Mouse (Mus musculus) forebrain, postnatal 0 days (tissue): ENCODE data around the gene Gm37240. TPM values are rescaled to one million over a fixed set of nuclear protein-coding genes. Genes with fewer than 3 reads are reported as not detected.
A peak's percentile ranks its signal among the peaks of the same experiment; 100 is the strongest.

Source experiments
- ATAC-seq: fragments of 200-750 bp; cut with Nextera tagmentation; 2 replicates; pipeline ENCODE4 v1.8.0; 2017; ENCODE audit warnings: mild to moderate bottlenecking, moderate library complexity
- DNase-seq: peaks from one replicate; pipeline ENCODE4 v3.0.0-alpha.2; 2015
- H3K27ac ChIP-seq: fragments of 300-500 bp; sonication (generic); 2 replicates; pipeline ENCODE4 v1.5.1; 2014; ENCODE audit warnings: low read depth, mild to moderate bottlenecking, antibody characterized with exemption, low read length, moderate library complexity, mixed read lengths
- H3K27me3 ChIP-seq: fragments of 300-500 bp; sonication (generic); 2 replicates; pipeline ENCODE4 v1.6.1; 2014; ENCODE audit warnings: mild to moderate bottlenecking, low read length, mixed read lengths; ENCODE audit not compliant: insufficient read depth
- H3K36me3 ChIP-seq: fragments of 300-500 bp; sonication (generic); 2 replicates; pipeline ENCODE4 v1.6.1; 2014; ENCODE audit warnings: mild to moderate bottlenecking, moderate library complexity; ENCODE audit not compliant: insufficient read depth
- H3K4me1 ChIP-seq: fragments of 300-500 bp; sonication (generic); 2 replicates; pipeline ENCODE4 v1.6.1; 2014; ENCODE audit warnings: antibody characterized with exemption; ENCODE audit not compliant: insufficient read depth
- H3K4me2 ChIP-seq: fragments of 300-500 bp; sonication (generic); 2 replicates; pipeline ENCODE4 v1.6.1; 2014; ENCODE audit warnings: low read depth, mild to moderate bottlenecking, moderate library complexity
- H3K4me3 ChIP-seq: fragments of 300-500 bp; sonication (generic); 2 replicates; pipeline ENCODE4 v1.5.1; 2014; ENCODE audit warnings: low read depth, low read length, mixed read lengths
- H3K9ac ChIP-seq: fragments of 300-500 bp; sonication (generic); 2 replicates; pipeline ENCODE4 v1.6.1; 2014; ENCODE audit warnings: mild to moderate bottlenecking
- H3K9me3 ChIP-seq: fragments of 300-500 bp; sonication (generic); 2 replicates; pipeline ENCODE4 v1.6.1; 2016; ENCODE audit warnings: low read length
- CTCF ChIP-seq: sonication (generic); IDR thresholded peaks from 2 replicates; pipeline ENCODE4 v1.5.1; 2016; ENCODE audit warnings: antibody characterized with exemption, control low read depth, low read depth
- WGBS: fragments of 180-500 bp; shearing (Covaris S2); extraction: QIAGEN DNeasy Blood & Tissue Kit; methylation state at CpG from one replicate; pipeline ENCODE4 v1.1.7; 2014; 5-methylcytosine and 5-hydroxymethylcytosine counted together
- polyA plus RNA-seq: library from polyadenylated mRNA; unstranded; fragments of >200 nt; fragmentation: Nextera tagmentation; extraction: Ambion mirVana; gene quantifications from 2 replicates; pipeline ENCODE4 v1.2.1, GENCODE M21; 2015
- total RNA-seq: library from RNA; depleted of rRNA; stranded (reverse); fragments of >200 nt; gene quantifications from 2 replicates; pipeline ENCODE4 v1.2.3, GENCODE M21; 2014

The Gm37240 gene
- total and polyA plus RNA-seq, 2 experiments from 2014 or later, result 0.67 to 1.2 TPM

DNA sequence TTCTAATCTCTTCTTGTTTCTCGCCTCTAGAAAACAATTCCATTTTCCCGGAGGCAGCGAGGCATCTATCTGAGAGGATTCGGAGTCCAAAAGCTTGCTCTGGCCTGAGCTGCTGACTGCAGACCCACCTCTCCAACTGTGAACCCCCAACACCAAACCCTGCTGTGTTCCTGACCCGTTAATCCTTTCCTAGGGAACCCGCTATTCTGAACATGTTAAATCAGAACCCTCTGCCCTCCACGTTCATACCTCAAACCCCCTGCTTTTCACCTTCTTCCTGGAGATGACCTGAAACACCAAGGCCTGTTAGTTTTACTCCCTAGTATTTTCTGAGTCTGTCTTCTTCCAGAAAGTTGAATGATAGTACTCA is 1271.5 kb downstream of the Gm37240 start:
- Histone ChIP-seq H3K4me1 (no peaks in the 10 kb centered on the region), H3K4me2 (no peak overlapping the region), H3K27me3 (no peaks in the 10 kb centered on the region), H3K9me3 (no peaks in the 10 kb centered on the region), H3K27ac (no peak overlapping the region), H3K9ac (no peak overlapping the region), H3K4me3 (no peak overlapping the region), H3K36me3 (no peaks in the 10 kb centered on the region)
- no peak for ATAC-seq
- WGBS, result 24% methylated on average over 7 of the region's 7 CpGs
- DNase-seq, result no peak
- TF ChIP-seq CTCF, result no peak

DNA sequence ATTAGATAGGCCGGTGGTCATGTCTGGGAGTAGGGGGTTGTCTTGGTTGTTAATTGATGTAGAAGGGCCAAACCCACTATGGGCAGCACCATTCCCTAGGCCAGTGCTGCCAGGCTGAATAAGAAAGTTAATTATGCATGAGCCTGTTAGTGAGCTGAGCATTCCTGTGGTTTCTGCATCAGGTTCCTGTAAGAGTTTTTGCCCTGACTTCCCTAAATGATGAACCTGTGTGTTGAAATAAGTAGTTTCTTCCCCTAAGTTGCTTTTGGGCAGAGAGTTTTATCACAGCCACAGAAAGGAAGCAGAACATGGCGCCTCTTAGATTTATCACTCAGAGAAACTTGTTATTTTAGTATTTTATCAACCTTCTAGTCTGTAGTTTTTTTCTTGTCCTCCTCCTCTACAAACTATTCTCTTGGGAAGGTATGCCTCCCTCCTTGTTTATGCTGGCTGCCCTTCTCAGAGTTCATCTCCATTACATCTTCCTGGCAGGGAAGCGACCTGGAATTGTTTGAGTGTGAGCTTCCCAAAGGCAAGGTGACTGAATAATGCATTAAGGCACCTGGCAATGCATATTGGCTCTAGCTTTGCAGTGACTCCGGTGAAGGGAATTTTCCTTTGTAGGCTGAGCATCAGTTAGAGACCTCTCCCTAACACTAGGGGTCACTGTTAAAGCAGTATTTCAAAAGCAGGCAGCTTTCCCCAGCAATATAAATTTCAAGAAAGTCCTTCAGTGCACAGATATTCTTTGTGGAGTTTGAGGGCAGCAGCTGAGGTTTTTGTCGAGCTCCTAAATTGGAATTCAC is 1272.1 kb downstream of the Gm37240 start:
- Histone ChIP-seq H3K4me2 (no peak overlapping the region), H3K4me3 (no peak overlapping the region), H3K27me3 (no peaks in the 10 kb centered on the region), H3K36me3 (no peaks in the 10 kb centered on the region), H3K4me1 (no peaks in the 10 kb centered on the region), H3K27ac (no peak overlapping the region), H3K9me3 (no peaks in the 10 kb centered on the region), H3K9ac (no peak overlapping the region)
- TF ChIP-seq CTCF, result peak; percentile 77
- peak; percentile 75 for ATAC-seq
- WGBS, result 27% methylated on average over 5 of the region's 5 CpGs
- peak; percentile 73 for DNase-seq

DNA sequence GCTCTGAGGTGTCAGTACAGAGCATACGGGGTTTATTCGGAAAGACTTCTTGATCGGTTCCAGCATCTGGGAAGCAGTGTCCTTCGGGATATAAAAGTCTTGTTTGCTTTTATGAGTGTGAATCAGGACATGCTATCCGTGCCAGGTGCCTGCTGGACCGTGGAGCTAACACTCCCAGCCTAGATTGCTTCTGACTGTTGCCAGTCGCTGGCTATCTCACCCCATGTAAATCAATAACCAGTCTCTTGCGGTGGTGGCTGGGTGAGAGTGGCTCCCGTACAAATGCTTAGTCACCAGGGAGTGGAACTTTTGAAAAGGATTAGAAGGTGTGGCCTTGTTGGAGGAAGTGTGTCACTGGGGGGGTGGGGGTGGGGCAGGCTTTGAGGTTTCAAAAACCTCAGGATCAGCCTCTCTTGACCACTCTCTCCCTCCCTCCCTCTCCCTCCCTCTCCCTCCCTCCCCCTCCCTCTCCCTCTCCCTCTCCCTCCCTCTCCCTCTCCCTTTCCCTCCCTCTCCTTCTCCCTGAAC is 1277.1 kb downstream of the Gm37240 start:
- ATAC-seq, result no peak
- Histone ChIP-seq H3K27me3 (no peaks in the 10 kb centered on the region), H3K4me2 (no peak overlapping the region), H3K9me3 (no peaks in the 10 kb centered on the region), H3K36me3 (no peaks in the 10 kb centered on the region), H3K4me3 (no peak overlapping the region), H3K9ac (no peak overlapping the region), H3K4me1 (no peaks in the 10 kb centered on the region), H3K27ac (no peak overlapping the region)
- TF ChIP-seq CTCF, result no peak
- DNase-seq, result no peak
- 80% methylated on average over 9 of the region's 9 CpGs for WGBS

DNA sequence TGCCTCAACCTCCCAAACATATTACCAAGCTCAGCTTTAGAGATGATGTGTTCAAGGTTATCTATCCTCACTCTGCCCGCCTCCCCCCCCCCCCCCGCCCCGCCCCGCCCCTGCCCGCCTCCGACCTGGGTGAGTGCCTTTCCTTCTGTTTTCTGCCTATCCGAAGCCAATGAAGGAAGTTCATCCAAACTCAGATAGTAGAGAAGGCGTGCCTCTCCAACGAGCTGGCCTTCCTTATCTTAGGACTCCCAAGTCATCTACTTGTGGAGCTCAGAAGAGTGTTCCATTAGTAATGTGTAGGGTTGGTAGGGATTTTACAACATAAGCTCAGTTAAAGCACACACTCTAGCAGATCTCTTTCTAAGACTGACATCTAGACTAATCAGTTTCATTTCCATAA is 1284.1 kb downstream of the Gm37240 start:
- TF ChIP-seq CTCF, result no peak
- ATAC-seq, result no peak
- H3K4me2 ChIP-seq, result no peak overlapping the region
- no peak overlapping the region for H3K9ac ChIP-seq
- WGBS, result 76% methylated on average over 8 of the region's 9 CpGs
- H3K9me3 ChIP-seq, result no peaks in the 10 kb centered on the region
- DNase-seq, result no peak
- H3K36me3 ChIP-seq, result no peaks in the 10 kb centered on the region
- no peaks in the 10 kb centered on the region for H3K27me3 ChIP-seq
- H3K4me3 ChIP-seq, result no peak overlapping the region
- H3K4me1 ChIP-seq, result no peaks in the 10 kb centered on the region
- H3K27ac ChIP-seq, result no peak overlapping the region

DNA sequence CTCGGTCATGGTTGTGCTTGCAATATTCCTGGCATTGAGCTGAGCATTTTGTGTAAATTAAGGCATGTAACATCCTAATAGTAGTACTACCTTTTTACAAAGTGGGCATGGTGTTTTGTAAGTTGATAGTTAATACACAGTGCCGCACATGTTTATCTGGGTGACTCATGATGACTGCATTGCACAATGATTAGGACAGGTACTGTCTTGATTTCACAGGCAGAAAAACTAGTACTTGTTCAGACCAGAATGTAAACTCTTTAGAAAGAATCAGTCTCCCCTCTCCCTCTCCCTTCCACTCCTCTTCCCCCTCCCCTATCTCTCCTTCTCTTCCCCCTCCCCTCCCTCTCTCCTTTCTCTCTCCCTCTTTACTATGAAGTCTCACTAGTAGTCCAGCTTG is 1284.6 kb downstream of the Gm37240 start:
- ATAC-seq, result no peak
- Histone ChIP-seq H3K9ac (no peak overlapping the region), H3K36me3 (no peaks in the 10 kb centered on the region), H3K4me1 (no peaks in the 10 kb centered on the region), H3K9me3 (no peaks in the 10 kb centered on the region), H3K27me3 (no peaks in the 10 kb centered on the region), H3K4me3 (no peak overlapping the region), H3K4me2 (no peak overlapping the region), H3K27ac (no peak overlapping the region)
- TF ChIP-seq CTCF, result no peak
- DNase-seq, result no peak
- WGBS, result 98% methylated on average over 2 of the region's 2 CpGs

DNA sequence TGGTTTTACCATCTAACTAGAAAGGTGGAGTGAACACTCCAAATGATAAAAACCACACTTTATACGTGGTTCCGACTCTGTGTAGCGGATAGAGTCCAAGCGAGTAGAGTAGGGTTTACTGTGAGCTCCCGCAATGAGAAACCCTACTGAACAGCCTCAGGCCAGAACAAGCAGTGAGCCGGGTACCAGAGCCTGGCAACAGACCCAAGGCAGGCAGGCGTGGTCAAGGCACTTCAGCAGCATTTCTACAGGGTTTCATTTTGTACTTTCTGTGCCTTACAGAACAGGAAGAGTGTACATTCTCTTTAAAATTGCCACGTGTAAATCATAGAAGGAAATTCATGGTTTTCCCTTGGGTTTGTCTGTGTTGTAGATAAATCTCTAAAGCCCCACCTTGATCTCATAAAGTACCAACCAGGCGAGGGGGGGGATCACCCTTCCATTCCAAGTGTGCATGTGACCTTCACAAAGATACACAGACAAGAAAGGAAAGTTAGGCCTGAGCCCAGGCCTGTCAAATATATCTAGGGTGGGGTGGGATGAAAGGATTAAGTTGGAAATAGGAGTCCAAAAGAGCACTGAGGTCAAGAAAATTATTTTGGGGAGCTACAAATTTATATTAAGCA is 1285.3 kb downstream of the Gm37240 start:
- Histone ChIP-seq H3K4me3 (no peak overlapping the region), H3K4me2 (no peak overlapping the region), H3K36me3 (no peaks in the 10 kb centered on the region), H3K9ac (no peak overlapping the region), H3K27me3 (no peaks in the 10 kb centered on the region), H3K27ac (no peak overlapping the region), H3K9me3 (no peaks in the 10 kb centered on the region), H3K4me1 (no peaks in the 10 kb centered on the region)
- ATAC-seq (no peak), DNase-seq (no peak)
- TF ChIP-seq CTCF, result no peak
- WGBS, result 83% methylated on average over 9 of the region's 9 CpGs

DNA sequence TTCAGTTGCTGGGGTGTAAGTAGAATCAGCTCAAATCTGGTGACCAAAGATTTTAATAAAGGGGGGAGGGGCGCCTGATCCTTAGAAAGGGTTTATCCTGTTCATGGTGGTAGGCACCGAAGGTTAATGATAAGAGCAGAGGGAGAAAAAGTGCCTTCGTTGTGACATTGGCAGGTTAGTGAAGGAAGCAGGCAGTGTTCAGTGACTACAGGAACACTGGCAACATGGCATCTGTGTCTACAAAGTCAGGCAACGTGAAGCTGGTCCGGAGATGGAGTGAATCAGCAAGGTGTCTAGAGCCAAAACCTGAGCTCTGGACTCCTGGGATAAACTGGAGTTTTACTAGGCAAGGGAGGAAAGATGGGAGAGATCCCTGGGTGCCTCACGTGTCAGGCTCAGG is 1288.6 kb downstream of the Gm37240 start:
- no peaks in the 10 kb centered on the region for H3K9me3 ChIP-seq
- ATAC-seq, result no peak
- H3K27ac ChIP-seq, result no peak overlapping the region
- 90% methylated on average over 6 of the region's 6 CpGs for WGBS
- no peaks in the 10 kb centered on the region for H3K36me3 ChIP-seq
- no peak overlapping the region for H3K9ac ChIP-seq
- DNase-seq, result no peak
- H3K27me3 ChIP-seq, result no peaks in the 10 kb centered on the region
- H3K4me3 ChIP-seq, result no peak overlapping the region
- H3K4me2 ChIP-seq, result no peak overlapping the region
- no peak for TF ChIP-seq CTCF
- H3K4me1 ChIP-seq, result peaks cover 5% of the 10 kb centered on the region
